Mouse (Mus musculus): Measurements from ENCODE around the gene B4galnt3.

- TF ChIP-seq CTCF (IDR thresholded peaks at IDR 0.05; ENCODE audit: borderline replicate concordance, control insufficient read depth, extremely low read depth, insufficient read depth, low read length, poor library complexity) = no peak
- no peak for TF ChIP-seq POLR2A (IDR thresholded peaks at IDR 0.05; ENCODE audit: control insufficient read depth, extremely low read depth, insufficient read depth, low read length, poor library complexity)
Observed at GRCm38 (mm10) chr6:120235874-120236273, 58.5 kb downstream of the B4galnt3 start.

Measured in thymus, adult 2 months (tissue).